Mouse (Mus musculus) kidney, embryonic 16.5 days (tissue): ENCODE data around the gene Pck1. TPM values are rescaled to one million over a fixed set of nuclear protein-coding genes. Genes with fewer than 3 reads are reported as not detected.

Experiments used
- ATAC-seq: fragments of 200-750 bp; cut with Nextera tagmentation; 2 replicates; pipeline ENCODE4 v1.8.0; 2017; ENCODE audit warnings: moderate TSS enrichment; ENCODE audit not compliant: low FRiP score, low TSS enrichment
- H3K27ac ChIP-seq: fragments of 300-500 bp; sonication (generic); 2 replicates; pipeline ENCODE4 v1.5.1; 2014; ENCODE audit warnings: low read length
- H3K27me3 ChIP-seq: fragments of 300-500 bp; sonication (generic); 2 replicates; pipeline ENCODE4 v1.6.1; 2014; ENCODE audit warnings: low read length, control low read depth, mixed read lengths; ENCODE audit not compliant: insufficient read depth
- H3K36me3 ChIP-seq: fragments of 300-500 bp; sonication (generic); 2 replicates; pipeline ENCODE4 v1.6.1; 2014; ENCODE audit warnings: low read length, control low read depth, mixed read lengths; ENCODE audit not compliant: insufficient read depth
- H3K4me1 ChIP-seq: fragments of 300-500 bp; sonication (generic); 2 replicates; pipeline ENCODE4 v1.6.1; 2014; ENCODE audit warnings: low read length, control low read depth, mixed read lengths; ENCODE audit not compliant: insufficient read depth
- H3K4me2 ChIP-seq: fragments of 300-500 bp; sonication (generic); replicated peaks from 2 replicates; pipeline ENCODE4 v1.6.1; 2014; ENCODE audit warnings: low read depth, low read length
- H3K4me3 ChIP-seq: fragments of 300-500 bp; sonication (generic); 2 replicates; pipeline ENCODE4 v1.5.1; 2014; ENCODE audit warnings: mild to moderate bottlenecking, low read length
- H3K9ac ChIP-seq: fragments of 300-500 bp; sonication (generic); replicated peaks from 2 replicates; pipeline ENCODE4 v1.6.1; 2014; ENCODE audit warnings: low read length
- H3K9me3 ChIP-seq: fragments of 300-500 bp; sonication (generic); 2 replicates; pipeline ENCODE4 v1.6.1; 2016; ENCODE audit warnings: low read length, control low read depth
- WGBS: fragments of 180-500 bp; shearing (Covaris S2); extraction: QIAGEN DNeasy Blood & Tissue Kit; methylation state at CpG from one replicate; pipeline ENCODE4 v1.1.7; 2014; 5-methylcytosine and 5-hydroxymethylcytosine counted together
- polyA plus RNA-seq: library from polyadenylated mRNA; unstranded; fragments of >200 nt; fragmentation: Nextera tagmentation; extraction: Ambion mirVana; gene quantifications from 2 replicates; pipeline ENCODE4 v1.2.1, GENCODE M21; 2015

The Pck1 gene
- polyA plus RNA-seq, 1 experiment from 2014 or later = 38.4 TPM

DNA sequence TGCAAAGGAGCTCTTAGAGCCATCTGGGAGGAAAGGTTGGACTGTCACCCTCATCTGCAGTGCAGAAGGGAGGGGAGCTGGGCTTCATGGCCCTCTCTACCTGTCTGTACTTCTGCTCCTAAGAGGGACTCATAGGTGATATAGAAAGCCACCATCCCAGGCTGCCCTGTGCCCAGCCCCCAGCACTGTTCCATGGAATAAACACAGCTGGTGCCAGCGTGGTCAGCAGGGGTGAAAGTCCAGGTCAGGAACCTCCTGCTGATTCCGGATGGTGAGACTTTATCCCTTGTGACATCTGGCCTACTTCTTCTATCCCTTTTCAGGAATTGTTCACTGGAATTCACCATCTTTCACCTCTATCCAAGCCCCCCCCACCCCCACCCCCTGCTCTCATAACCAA is 17.2 kb downstream of the Pck1 start:
- peaks cover 49% of the 10 kb centered on the region for H3K27me3 ChIP-seq
- H3K4me2 ChIP-seq = no peak overlapping the region

DNA sequence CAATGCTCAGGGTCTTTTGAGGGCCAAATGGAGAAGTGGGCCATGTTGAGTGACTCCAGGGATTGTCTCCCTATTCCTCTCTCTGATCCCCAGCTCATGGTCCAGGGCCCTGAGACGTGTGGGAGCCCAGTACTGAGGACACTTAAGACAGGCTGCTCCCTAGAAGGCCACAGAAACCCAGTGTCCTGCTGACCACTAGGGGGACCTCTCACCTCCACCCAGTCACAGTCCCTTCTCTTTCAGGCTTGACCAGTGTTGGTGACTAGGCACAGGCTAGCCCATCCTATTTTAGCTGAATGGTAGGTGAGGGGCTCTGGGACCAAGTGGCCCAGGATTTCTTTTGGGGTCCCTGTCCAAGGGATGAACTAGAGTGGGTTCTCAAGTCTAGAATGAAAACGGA is 17.9 kb downstream of the Pck1 start:
- Histone ChIP-seq H3K27ac (peak overlapping the region; percentile 95; the same call in 1 of the 2 replicates), H3K9ac (no peak overlapping the region), H3K4me1 (peaks cover 50% of the 10 kb centered on the region), H3K36me3 (no peaks in the 10 kb centered on the region), H3K27me3 (peaks cover 44% of the 10 kb centered on the region), H3K4me2 (no peak overlapping the region), H3K4me3 (no peak overlapping the region), H3K9me3 (no peaks in the 10 kb centered on the region)
- 48% methylated on average over 2 of the region's 2 CpGs for WGBS
- ATAC-seq = no peak

More for the DNA sequence above, 17.2 kb downstream of the Pck1 start:
- Histone ChIP-seq H3K27ac (no peak overlapping the region), H3K4me3 (no peak overlapping the region), H3K36me3 (no peaks in the 10 kb centered on the region), H3K9me3 (no peaks in the 10 kb centered on the region), H3K4me1 (peaks cover 50% of the 10 kb centered on the region), H3K9ac (no peak overlapping the region)
- no peak for ATAC-seq
- WGBS = 51% methylated on average over 2 of the region's 2 CpGs

DNA sequence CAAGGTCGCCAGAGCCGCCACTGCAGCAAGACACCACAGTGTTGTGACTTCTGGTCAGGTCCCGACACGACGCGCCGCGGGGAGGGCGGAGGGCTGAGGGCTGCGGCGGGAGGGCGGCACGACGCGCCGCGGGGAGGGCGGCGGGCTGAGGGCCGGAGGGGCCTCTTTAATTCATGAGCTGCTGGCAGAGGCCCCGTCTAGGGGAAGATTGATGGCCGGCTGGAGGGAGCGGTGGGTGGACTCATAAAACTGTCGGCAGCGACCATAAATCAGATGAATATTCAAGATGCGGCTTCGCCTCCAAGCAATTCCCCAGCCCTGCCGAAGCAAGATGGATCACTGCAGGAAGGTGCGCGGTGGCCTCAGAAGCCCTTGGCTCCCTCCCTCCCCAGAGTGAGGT is 18.6 kb downstream of the Pck1 start:
- Histone ChIP-seq H3K27ac (peak overlapping the region; percentile 95), H3K4me3 (peak overlapping the region; percentile 14; the same call in 1 of the 2 replicates), H3K4me2 (peak overlapping the region; percentile 40), H3K9ac (peak overlapping the region; percentile 24; the same call in 1 of the 2 replicates), H3K36me3 (no peaks in the 10 kb centered on the region), H3K27me3 (peaks cover 37% of the 10 kb centered on the region), H3K9me3 (no peaks in the 10 kb centered on the region), H3K4me1 (peaks cover 50% of the 10 kb centered on the region)
- under 1% methylated on average over 30 of the region's 30 CpGs for WGBS
- ATAC-seq = peak; percentile 88

DNA sequence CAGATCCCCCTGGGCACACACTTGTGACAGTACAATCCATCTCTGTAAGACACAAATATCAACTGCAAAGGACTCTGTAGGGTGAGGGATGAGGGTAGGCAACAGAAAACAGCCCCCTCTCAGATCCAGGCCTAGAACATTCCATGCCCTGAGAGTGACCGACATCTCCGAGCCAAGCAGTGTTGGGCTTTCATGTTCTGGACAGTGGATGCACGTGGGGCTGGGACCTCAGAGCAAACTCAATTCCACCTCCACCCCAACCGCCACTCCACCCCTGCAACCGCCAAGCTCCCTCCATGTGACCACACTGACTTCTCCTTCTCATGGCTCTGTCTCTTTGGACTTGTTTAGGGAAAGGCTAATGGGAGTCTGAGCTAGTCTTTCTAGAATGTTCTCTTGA is 19.1 kb downstream of the Pck1 start:
- Histone ChIP-seq H3K27me3 (peaks cover 34% of the 10 kb centered on the region), H3K4me2 (peak overlapping the region; percentile 40), H3K9ac (peak overlapping the region; percentile 24; the same call in 1 of the 2 replicates), H3K4me1 (peaks cover 50% of the 10 kb centered on the region), H3K4me3 (no peak overlapping the region), H3K9me3 (no peaks in the 10 kb centered on the region), H3K36me3 (no peaks in the 10 kb centered on the region), H3K27ac (peak overlapping the region; percentile 95)
- 31% methylated on average over 5 of the region's 5 CpGs for WGBS
- no peak; the same call in 1 of the 2 replicates for ATAC-seq

DNA sequence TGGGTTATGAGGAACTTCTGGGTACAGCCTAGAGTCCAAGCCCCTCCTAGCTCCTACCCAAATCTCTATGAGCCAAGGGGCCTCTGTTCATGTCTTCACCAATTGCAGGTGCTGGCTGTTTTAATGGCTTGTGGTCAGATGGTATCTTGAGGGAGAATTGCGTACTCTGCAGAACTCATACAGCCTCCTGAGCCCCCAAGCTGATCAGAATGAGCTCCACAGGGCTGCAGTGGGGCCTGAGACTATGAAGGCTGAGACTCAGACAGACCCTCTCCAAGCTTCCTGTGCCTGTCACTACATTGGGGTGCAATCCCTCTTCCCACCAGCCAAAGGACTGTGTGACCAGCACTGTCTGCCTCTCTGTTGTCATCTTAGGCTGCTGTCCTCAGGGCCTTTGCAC is 19.5 kb downstream of the Pck1 start:
- H3K36me3 ChIP-seq = no peaks in the 10 kb centered on the region

DNA sequence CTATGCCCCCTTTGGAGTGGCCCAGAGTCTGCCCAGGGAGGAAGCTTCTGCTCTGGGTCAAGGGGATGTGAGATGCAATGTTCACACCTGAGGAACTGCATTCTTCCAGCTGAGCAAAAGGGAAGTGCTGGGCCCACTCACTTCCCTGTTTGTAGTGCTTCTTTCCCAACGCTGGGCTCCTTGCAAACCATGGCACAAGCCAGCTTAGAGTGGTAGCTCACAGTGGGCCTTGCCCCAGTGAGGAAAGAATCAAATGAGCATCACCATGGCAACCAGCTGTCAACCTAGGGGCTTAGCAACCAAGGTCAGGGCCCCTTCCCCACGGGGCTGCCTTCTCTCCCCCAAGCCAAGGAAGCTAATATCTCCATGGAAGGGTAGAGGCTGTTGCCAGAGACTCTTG is 20.2 kb downstream of the Pck1 start:
- WGBS = 22% methylated on average over 2 of the region's 2 CpGs
- Histone ChIP-seq H3K4me2 (peak overlapping the region; percentile 55), H3K9ac (peak overlapping the region; percentile 52; the same call in 1 of the 2 replicates), H3K9me3 (no peaks in the 10 kb centered on the region), H3K4me1 (peaks cover 56% of the 10 kb centered on the region), H3K27me3 (peaks cover 38% of the 10 kb centered on the region), H3K27ac (peak overlapping the region; percentile 95), H3K4me3 (no peak overlapping the region), H3K36me3 (no peaks in the 10 kb centered on the region)
- ATAC-seq = no peak

More for the DNA sequence above, 19.5 kb downstream of the Pck1 start:
- Histone ChIP-seq H3K4me1 (peaks cover 50% of the 10 kb centered on the region), H3K27me3 (peaks cover 38% of the 10 kb centered on the region), H3K4me2 (no peak overlapping the region), H3K4me3 (no peak overlapping the region), H3K9me3 (no peaks in the 10 kb centered on the region), H3K27ac (peak overlapping the region; percentile 95), H3K9ac (no peak overlapping the region)
- 75% methylated on average over 1 of the region's 1 CpGs for WGBS
- ATAC-seq = no peak

DNA sequence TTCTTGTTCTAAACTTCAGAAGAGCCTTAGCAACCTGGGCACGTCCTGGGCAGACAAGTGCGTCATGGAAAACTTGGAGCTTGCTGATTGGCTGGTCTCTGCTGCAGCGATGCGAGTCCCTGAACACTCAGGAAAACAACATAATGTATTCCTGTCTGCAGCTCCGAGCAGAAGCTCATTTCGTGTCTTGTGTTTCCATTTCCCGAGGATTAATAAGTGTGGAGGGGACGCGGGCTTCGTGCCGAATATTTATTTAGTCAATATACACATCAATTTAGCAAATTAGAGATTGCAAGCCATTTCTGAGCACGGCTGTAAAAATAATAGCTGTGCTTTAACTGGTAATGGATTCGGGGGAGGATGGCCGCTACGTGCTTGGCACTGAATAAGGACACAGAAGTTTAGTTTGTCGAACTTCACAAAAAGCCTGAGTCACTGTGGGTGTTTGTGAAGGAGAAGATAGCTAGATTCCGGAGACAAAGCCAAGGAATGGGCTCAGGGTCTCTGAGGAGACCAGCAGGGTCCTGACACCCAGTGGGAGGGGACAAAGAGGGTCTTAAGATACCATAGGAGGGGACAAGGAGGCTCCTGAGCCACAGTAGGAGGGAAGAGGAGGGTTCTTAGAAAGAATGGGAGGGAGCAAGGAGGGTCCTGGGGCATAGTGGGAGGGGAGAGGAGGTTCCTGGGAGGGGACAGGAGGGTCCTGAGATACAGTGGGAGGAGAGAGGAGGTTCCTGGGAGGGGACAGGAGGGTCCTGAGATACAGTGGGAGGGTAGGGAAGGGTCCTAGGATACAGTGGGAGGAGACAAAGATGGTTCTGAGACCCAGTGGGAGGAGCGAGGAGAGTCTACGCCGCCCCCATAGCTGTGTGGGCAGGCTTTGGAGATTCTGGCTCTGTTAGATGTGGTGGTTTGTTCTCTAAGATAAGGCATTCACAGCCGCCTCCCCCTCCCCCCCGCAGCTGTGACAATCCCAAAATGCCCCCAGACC is 21.0 kb downstream of the Pck1 start:
- peak; percentile 73 for ATAC-seq
- H3K4me3 ChIP-seq = peak overlapping the region; percentile 28
- peak overlapping the region; percentile 55 for H3K4me2 ChIP-seq
- peak overlapping the region; percentile 52 for H3K9ac ChIP-seq
- no peaks in the 10 kb centered on the region for H3K9me3 ChIP-seq
- peak overlapping the region; percentile 95 for H3K27ac ChIP-seq
- H3K36me3 ChIP-seq = no peaks in the 10 kb centered on the region
- peaks cover 57% of the 10 kb centered on the region for H3K4me1 ChIP-seq
- 3% methylated on average over 22 of the region's 22 CpGs for WGBS
- H3K27me3 ChIP-seq = peaks cover 37% of the 10 kb centered on the region

DNA sequence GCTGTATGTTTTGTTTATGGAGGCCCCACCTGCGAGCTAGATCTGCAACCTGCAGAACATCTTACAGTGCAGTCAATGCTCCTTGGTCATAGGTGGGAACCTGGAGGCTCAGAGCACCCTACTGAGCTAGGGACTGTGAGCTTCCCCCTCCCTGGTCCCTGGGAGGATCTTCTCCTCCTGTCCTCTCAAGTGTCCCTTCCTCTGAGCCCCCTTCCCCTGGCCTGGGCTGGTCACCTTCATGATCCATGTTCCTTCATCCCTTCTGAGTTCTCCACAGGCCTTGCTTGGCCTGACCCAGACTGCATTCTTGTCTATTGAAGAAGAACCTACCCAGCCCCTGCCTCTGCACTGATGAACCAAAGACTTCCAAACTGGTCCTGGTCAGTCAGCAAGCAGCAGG is 21.7 kb downstream of the Pck1 start:
- H3K9me3 ChIP-seq = no peaks in the 10 kb centered on the region
- H3K4me2 ChIP-seq = peak overlapping the region; percentile 55
- no peak; the same call in 1 of the 2 replicates for ATAC-seq
- H3K27ac ChIP-seq = peak overlapping the region; percentile 95
- H3K27me3 ChIP-seq = peaks cover 34% of the 10 kb centered on the region
- WGBS = 35% methylated on average over 1 of the region's 1 CpGs
- H3K9ac ChIP-seq = 0 out of 2 replicates have a peak overlapping the region, but pooled peaks have one; percentile 17
- no peak overlapping the region for H3K4me3 ChIP-seq
- H3K4me1 ChIP-seq = peaks cover 57% of the 10 kb centered on the region
- H3K36me3 ChIP-seq = no peaks in the 10 kb centered on the region

DNA sequence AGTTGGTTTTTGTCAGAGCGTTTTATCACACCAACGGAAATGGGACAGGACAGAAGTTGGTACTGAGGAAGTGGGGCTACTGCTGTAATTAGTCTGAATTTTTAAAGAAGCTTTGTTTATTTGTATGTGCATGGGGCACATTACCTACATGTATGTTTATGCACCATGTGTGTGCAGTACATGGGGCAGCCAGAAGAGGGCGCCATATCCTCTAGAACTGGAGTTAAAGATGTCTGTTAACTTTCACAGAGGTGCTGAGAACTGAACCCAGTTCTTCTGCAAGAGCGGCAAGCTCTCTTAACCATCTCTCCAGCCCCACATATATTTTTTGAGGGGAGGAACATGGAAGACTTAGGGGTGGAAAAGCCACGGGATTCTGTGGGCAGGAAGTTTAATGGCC is 22.9 kb downstream of the Pck1 start:
- Histone ChIP-seq H3K4me2 (no peak overlapping the region), H3K27ac (no peak overlapping the region), H3K9me3 (no peaks in the 10 kb centered on the region), H3K9ac (no peak overlapping the region), H3K27me3 (peaks cover 22% of the 10 kb centered on the region), H3K36me3 (no peaks in the 10 kb centered on the region), H3K4me1 (peaks cover 53% of the 10 kb centered on the region), H3K4me3 (no peak overlapping the region)
- ATAC-seq = no peak
- 95% methylated on average over 5 of the region's 5 CpGs for WGBS

DNA sequence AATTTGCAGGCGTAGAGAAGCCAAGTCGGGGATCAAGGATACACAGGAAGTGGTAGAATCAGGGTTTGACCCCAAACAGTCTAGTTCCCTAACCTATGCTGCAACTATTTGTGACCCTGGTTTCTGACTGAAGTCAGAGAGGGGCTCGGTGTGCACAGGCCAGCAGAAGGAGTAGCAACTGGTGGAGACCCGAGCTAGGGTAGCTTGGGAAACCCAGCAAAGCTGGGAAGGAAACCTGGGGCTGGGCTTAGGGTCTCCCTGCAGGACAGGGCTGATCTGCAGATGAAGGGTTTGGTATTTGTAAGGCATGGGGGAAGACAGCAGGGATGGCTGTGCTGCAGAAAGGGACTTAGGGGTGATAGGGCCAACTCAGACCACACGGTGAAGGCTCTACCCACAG is 24.6 kb downstream of the Pck1 start:
- Histone ChIP-seq H3K4me1 (peaks cover 45% of the 10 kb centered on the region), H3K9me3 (no peaks in the 10 kb centered on the region), H3K27me3 (peaks cover 27% of the 10 kb centered on the region), H3K4me2 (no peak overlapping the region), H3K27ac (peak overlapping the region; percentile 51), H3K4me3 (no peak overlapping the region), H3K9ac (no peak overlapping the region), H3K36me3 (no peaks in the 10 kb centered on the region)
- ATAC-seq = no peak
- WGBS = 68% methylated on average over 5 of the region's 5 CpGs
